8 mouse cellular contexts compared by ENCODE assay signal in the genomic region with DNA sequence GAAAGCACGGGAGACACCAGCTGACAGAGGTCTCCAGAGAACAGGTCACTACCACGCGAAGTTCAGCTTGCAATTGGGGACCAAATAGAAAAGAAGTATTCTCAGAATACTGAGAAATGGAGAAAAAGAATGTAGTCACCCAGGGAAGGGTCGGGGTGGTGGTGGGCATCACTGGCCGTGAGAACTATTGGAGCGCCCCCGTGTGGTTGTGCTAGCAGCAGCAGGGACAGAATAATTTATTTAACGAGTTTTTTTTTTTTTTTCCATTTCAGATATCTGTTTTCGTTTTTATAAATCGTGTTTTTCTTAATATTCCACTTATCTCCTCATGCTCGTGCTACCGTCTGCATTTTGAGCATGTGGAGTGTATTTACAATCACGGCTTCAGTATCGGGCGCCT.
DNase-seq lines count a peak whose midpoint lies in the region.

No protein-coding gene starts in this region.

- DNase-seq in embryo, embryonic 10 days (ENCODE audit: low spot score): peak; percentile 29
- no peak for DNase-seq in embryo, embryonic 9.5 days (ENCODE audit: extremely low spot score)
- DNase-seq in left cerebral cortex, adult 18-20 months (ENCODE audit: low spot score in 2 of 2): peak; percentile 39 to 43
- no peak for DNase-seq in left cerebral cortex, postnatal 36 days (ENCODE audit: low spot score in 2 of 2)
- peak; percentile 11 for DNase-seq in urinary bladder, postnatal 25 days (ENCODE audit: low spot score)
- no peak for DNase-seq in urinary bladder, postnatal 14 days (ENCODE audit: low spot score)
- DNase-seq in thymus, postnatal 4 days: peak; percentile 68
- no peak for DNase-seq in MN1 (ENCODE audit: low spot score)

- intact Hi-C loops in left cerebral cortex, postnatal 36 days (cut with DNase I): loop anchor here (5.0 kb wide), 2 partner anchors 48 to 182 kb away; partner anchors contain the start of gene Nectin1

Comparison
In these comparisons a context has a peak if more than half of its experiments do, and no peak if none do; other contexts are left out.
1. DNase-seq: peak in embryo, embryonic 10 days (single experiment), left cerebral cortex, adult 18-20 months (2 of 2), urinary bladder, postnatal 25 days (single experiment) and thymus, postnatal 4 days (single experiment); none in embryo, embryonic 9.5 days (single experiment), left cerebral cortex, postnatal 36 days (0 of 2), urinary bladder, postnatal 14 days (single experiment) and MN1 (single experiment).